Mouse (Mus musculus) MEL (cell line): Measurements from ENCODE around the gene Brsk2. TPM values are rescaled to one million over a fixed set of nuclear protein-coding genes. Genes with fewer than 3 reads are reported as not detected.

Experiments used
- DNase-seq: peaks from one replicate; pipeline ENCODE4 v3.0.0; 2011; ENCODE audit warnings: low read depth, low spot score
- H3K27ac ChIP-seq: 2 replicates; pipeline ENCODE4 v1.5.1; 2012; ENCODE audit warnings: low read depth, mild to moderate bottlenecking, control low read depth, low read length, moderate library complexity; ENCODE audit not compliant: control insufficient read depth
- H3K27me3 ChIP-seq, 2 experiments: fragments of 150-350 bp in 1 of 2; sonication (generic) in 1 of 2; 2 replicates each; pipeline ENCODE4 v1.6.1; 2012; ENCODE audit warnings: low read length in 2 of 2, mild to moderate bottlenecking in 2 of 2, improper control_type of control experiment in 1 of 2, moderate library complexity in 1 of 2; ENCODE audit not compliant: insufficient read depth in 2 of 2, control insufficient read depth in 1 of 2
- H3K36me3 ChIP-seq, 2 experiments: 2 replicates each; pipeline ENCODE4 v1.6.1; 2012 to 2014; ENCODE audit warnings: low read length in 2 of 2, improper control_type of control experiment in 1 of 2, inconsistent platforms in 1 of 2, mild to moderate bottlenecking in 1 of 2; ENCODE audit not compliant: insufficient read depth in 2 of 2, control insufficient read depth in 1 of 2
- H3K4me1 ChIP-seq, 2 experiments: fragments of 150-350 bp in 1 of 2; sonication (generic) in 1 of 2; 2 replicates each; pipeline ENCODE4 v1.6.1; 2012; ENCODE audit warnings: low read length in 2 of 2, improper control_type of control experiment in 1 of 2, mild to moderate bottlenecking in 1 of 2; ENCODE audit not compliant: insufficient read depth in 2 of 2, control insufficient read depth in 1 of 2
- H3K4me3 ChIP-seq, 2 experiments: fragments of 150-350 bp in 1 of 2; sonication (generic) in 1 of 2; 2 replicates each; pipeline ENCODE4 v1.5.1; 2012; ENCODE audit warnings: low read depth in 2 of 2, low read length in 2 of 2, mild to moderate bottlenecking in 2 of 2, moderate library complexity in 2 of 2, control low read depth in 1 of 2, improper control_type of control experiment in 1 of 2; ENCODE audit not compliant: control insufficient read depth in 1 of 2, insufficient read depth in 1 of 2
- H3K79me2 ChIP-seq: 2 replicates; pipeline ENCODE4 v1.6.1; 2012; ENCODE audit warnings: mild to moderate bottlenecking, low read length, moderate library complexity; ENCODE audit not compliant: control insufficient read depth, poor library complexity, insufficient read depth
- H3K9ac ChIP-seq: 2 replicates; pipeline ENCODE4 v1.6.1; 2012; ENCODE audit warnings: low read depth, mild to moderate bottlenecking, control low read depth, low read length, moderate library complexity; ENCODE audit not compliant: control insufficient read depth, poor library complexity, severe bottlenecking
- H3K9me3 ChIP-seq: fragments of 150-350 bp; sonication (generic); replicated peaks from 2 replicates; pipeline ENCODE4 v1.6.1; 2012; ENCODE audit warnings: mild to moderate bottlenecking, low read length, improper control_type of control experiment, moderate library complexity; ENCODE audit not compliant: insufficient read depth
- BHLHE40 ChIP-seq: IDR thresholded peaks from 2 replicates; pipeline ENCODE4 v1.6.1; 2012; ENCODE audit warnings: low read depth, mild to moderate bottlenecking, inconsistent platforms, low read length, improper control_type of control experiment, borderline replicate concordance
- CHD1 ChIP-seq: IDR thresholded peaks from 2 replicates; pipeline ENCODE4 v1.6.1; 2012; ENCODE audit warnings: low read depth, mild to moderate bottlenecking, inconsistent platforms, low read length, improper control_type of control experiment
- E2F4 ChIP-seq: IDR thresholded peaks from 2 replicates; pipeline ENCODE4 v1.6.1; 2011; ENCODE audit warnings: low read depth, low read length, improper control_type of control experiment, borderline replicate concordance
- ELF1 ChIP-seq: IDR thresholded peaks from 2 replicates; pipeline ENCODE4 v1.6.1; 2014; ENCODE audit warnings: low read depth, mild to moderate bottlenecking, inconsistent platforms, low read length, improper control_type of control experiment, moderate library complexity
- EP300 ChIP-seq, 2 experiments: IDR thresholded peaks; 2 replicates each; pipeline ENCODE4 v1.6.1; 2011; ENCODE audit warnings: improper control_type of control experiment in 2 of 2, low read length in 2 of 2, low read depth in 1 of 2, mild to moderate bottlenecking in 1 of 2
- ETS1 ChIP-seq: IDR thresholded peaks from 2 replicates; pipeline ENCODE4 v1.6.1; 2012; ENCODE audit warnings: low read depth, mild to moderate bottlenecking, inconsistent platforms, low read length, improper control_type of control experiment, moderate library complexity
- GABPA ChIP-seq: IDR thresholded peaks from 2 replicates; pipeline ENCODE4 v1.6.1; 2012; ENCODE audit warnings: low read depth, mild to moderate bottlenecking, inconsistent platforms, low read length, improper control_type of control experiment, moderate library complexity
- GATA1 ChIP-seq: IDR thresholded peaks from 2 replicates; pipeline ENCODE4 v1.6.1; 2011; ENCODE audit warnings: low read depth, low read length, improper control_type of control experiment
- HCFC1 ChIP-seq: IDR thresholded peaks from 2 replicates; pipeline ENCODE4 v1.6.1; 2012; ENCODE audit warnings: low read depth, mild to moderate bottlenecking, inconsistent platforms, low read length, improper control_type of control experiment, moderate library complexity
- MAFK ChIP-seq: IDR thresholded peaks from 2 replicates; pipeline ENCODE4 v1.6.1; 2011; ENCODE audit warnings: low read depth, mild to moderate bottlenecking, low read length, improper control_type of control experiment, borderline replicate concordance
- MAX ChIP-seq: IDR thresholded peaks from 2 replicates; pipeline ENCODE4 v1.6.1; 2011; ENCODE audit warnings: low read length, improper control_type of control experiment
- MAZ ChIP-seq: IDR thresholded peaks from 2 replicates; pipeline ENCODE4 v1.6.1; 2012; ENCODE audit warnings: low read depth, mild to moderate bottlenecking, inconsistent platforms, low read length, improper control_type of control experiment
- MEF2A ChIP-seq: IDR thresholded peaks from 2 replicates; pipeline ENCODE4 v1.6.1; 2014; ENCODE audit warnings: low read depth, mild to moderate bottlenecking, inconsistent platforms, low read length, improper control_type of control experiment; ENCODE audit not compliant: poor library complexity, insufficient replicate concordance, severe bottlenecking; ENCODE audit errors: extremely low read depth
- MYB ChIP-seq: IDR thresholded peaks from 2 replicates; pipeline ENCODE4 v1.6.1; 2011; ENCODE audit warnings: mild to moderate bottlenecking, low read depth, low read length, improper control_type of control experiment
- MYC ChIP-seq: IDR thresholded peaks from 2 replicates; pipeline ENCODE4 v1.6.1; 2011; ENCODE audit warnings: low read depth, mild to moderate bottlenecking, low read length, improper control_type of control experiment, moderate library complexity
- NELFE ChIP-seq: IDR thresholded peaks from 2 replicates; pipeline ENCODE4 v1.6.1; 2011; ENCODE audit warnings: low read depth, low read length, improper control_type of control experiment
- NRF1 ChIP-seq: IDR thresholded peaks from 2 replicates; pipeline ENCODE4 v1.6.1; 2014; ENCODE audit warnings: low read depth, mild to moderate bottlenecking, inconsistent platforms, low read length, improper control_type of control experiment, moderate library complexity; ENCODE audit not compliant: poor library complexity, insufficient read depth, severe bottlenecking
- POLR2A ChIP-seq, 2 experiments: IDR thresholded peaks; 2 replicates each; pipeline ENCODE4 v1.6.1; 2011 to 2012; ENCODE audit warnings: low read length in 2 of 2, mild to moderate bottlenecking in 2 of 2, control low read depth in 1 of 2, improper control_type of control experiment in 1 of 2, low read depth in 1 of 2, moderate library complexity in 1 of 2; ENCODE audit not compliant: control insufficient read depth in 1 of 2, insufficient read depth in 1 of 2, poor library complexity in 1 of 2
- POLR2AphosphoS2 ChIP-seq: IDR thresholded peaks from 2 replicates; pipeline ENCODE4 v1.6.1; 2011; ENCODE audit warnings: low read length, improper control_type of control experiment
- POLR2AphosphoS5 ChIP-seq: IDR thresholded peaks from 2 replicates; pipeline ENCODE4 v1.6.1; 2012; ENCODE audit warnings: low read depth, borderline replicate concordance, mild to moderate bottlenecking, inconsistent platforms, low read length, moderate library complexity, mixed read lengths
- RAD21 ChIP-seq: IDR thresholded peaks from 2 replicates; pipeline ENCODE4 v1.6.1; 2011; ENCODE audit warnings: mild to moderate bottlenecking, low read depth, low read length, improper control_type of control experiment
- RCOR1 ChIP-seq: IDR thresholded peaks from 2 replicates; pipeline ENCODE4 v1.6.1; 2012; ENCODE audit warnings: low read depth, mild to moderate bottlenecking, inconsistent platforms, low read length, improper control_type of control experiment
- SIN3A ChIP-seq: IDR thresholded peaks from 2 replicates; pipeline ENCODE4 v1.6.1; 2012; ENCODE audit warnings: low read length, improper control_type of control experiment, inconsistent platforms
- TCF12 ChIP-seq: IDR thresholded peaks from 2 replicates; pipeline ENCODE4 v1.6.1; 2014; ENCODE audit warnings: low read depth, mild to moderate bottlenecking, inconsistent platforms, low read length, improper control_type of control experiment, moderate library complexity
- USF1 ChIP-seq: IDR thresholded peaks from 2 replicates; pipeline ENCODE4 v1.6.1; 2014; ENCODE audit warnings: low read depth, mild to moderate bottlenecking, inconsistent platforms, low read length, improper control_type of control experiment, moderate library complexity
- USF2 ChIP-seq, 2 experiments: IDR thresholded peaks; 2 replicates each; pipeline ENCODE4 v1.6.1; 2011 to 2012; ENCODE audit warnings: improper control_type of control experiment in 2 of 2, low read length in 2 of 2, borderline replicate concordance in 1 of 2, inconsistent platforms in 1 of 2, low read depth in 1 of 2, mild to moderate bottlenecking in 1 of 2; ENCODE audit not compliant: insufficient read depth in 1 of 2
- ZKSCAN1 ChIP-seq: IDR thresholded peaks from 2 replicates; pipeline ENCODE4 v1.6.1; 2012; ENCODE audit warnings: low read depth, mild to moderate bottlenecking, inconsistent platforms, low read length, improper control_type of control experiment, moderate library complexity
- ZMIZ1 ChIP-seq: IDR thresholded peaks from 2 replicates; pipeline ENCODE4 v1.6.1; 2012; ENCODE audit warnings: low read depth, mild to moderate bottlenecking, inconsistent platforms, low read length, improper control_type of control experiment, moderate library complexity
- ZNF384 ChIP-seq: IDR thresholded peaks from 2 replicates; pipeline ENCODE4 v1.6.1; 2012; ENCODE audit warnings: low read depth, mild to moderate bottlenecking, inconsistent platforms, low read length, improper control_type of control experiment
- polyA plus RNA-seq, 2 experiments: library from polyadenylated mRNA; stranded (reverse) in 1 of 2; unstranded in 1 of 2; fragments of >175 nt in 1 of 2; fragments of >200 nt in 1 of 2; gene quantifications; 2 replicates each; pipeline versions ENCODE4 v1.2.1 to v1.2.4; 2012; ENCODE audit warnings: low replicate concordance in 2 of 2, low read depth in 1 of 2; ENCODE audit not compliant: insufficient read length in 2 of 2, insufficient read depth in 1 of 2, missing spikeins in 1 of 2
- total RNA-seq: library from RNA; depleted of rRNA; stranded (reverse); fragments of 300-350 nt; gene quantifications from 2 replicates; pipeline ENCODE4 v1.2.3, GENCODE M21; 2012

Gene Brsk2
- total and polyA plus RNA-seq, 3 experiments, result 0.13 to 0.19 TPM; not detected in 1

- Histone ChIP-seq H3K4me3 (no peak overlapping the region), H3K9me3 (no peaks in the 10 kb centered on the region), H3K27ac (no peak overlapping the region), H3K4me1 (no peaks in the 10 kb centered on the region), H3K36me3 (no peaks in the 10 kb centered on the region), H3K79me2 (no peaks in the 10 kb centered on the region)
- TF ChIP-seq ELF1, result no peak
- TF ChIP-seq RAD21, result no peak
- no peak for TF ChIP-seq NELFE
- TF ChIP-seq MYB, result no peak
- no peak for TF ChIP-seq BHLHE40
- TF ChIP-seq MAFK, result no peak
- no peak for TF ChIP-seq TCF12
- no peak for TF ChIP-seq MAZ
- TF ChIP-seq USF2 (IDR thresholded peaks at IDR 0.05; ENCODE audit: borderline replicate concordance in 1 of 2, insufficient read depth in 1 of 2, low read depth in 1 of 2, low read length in 2 of 2), result no peak
- TF ChIP-seq SIN3A, result no peak
- TF ChIP-seq MEF2A, result no peak
- TF ChIP-seq MYC, result no peak
- no peak for TF ChIP-seq POLR2AphosphoS5
- TF ChIP-seq E2F4, result no peak
- TF ChIP-seq GATA1, result no peak
- TF ChIP-seq GABPA, result no peak
- TF ChIP-seq NRF1, result no peak
- no peak for TF ChIP-seq ETS1
- no peak for TF ChIP-seq HCFC1
- TF ChIP-seq, all 39 proteins: peak for 0
- H3K27me3 ChIP-seq, result peaks cover 1 to 3% of the 10 kb centered on the region in 2 experiments; a peak in 3 of 4 replicates
- no peak for DNase-seq
- H3K9ac ChIP-seq, result no peak overlapping the region
Measured at GRCm38 (mm10) chr7:141934128-141934898, 15.2 kb upstream of the Brsk2 start.

DNA sequence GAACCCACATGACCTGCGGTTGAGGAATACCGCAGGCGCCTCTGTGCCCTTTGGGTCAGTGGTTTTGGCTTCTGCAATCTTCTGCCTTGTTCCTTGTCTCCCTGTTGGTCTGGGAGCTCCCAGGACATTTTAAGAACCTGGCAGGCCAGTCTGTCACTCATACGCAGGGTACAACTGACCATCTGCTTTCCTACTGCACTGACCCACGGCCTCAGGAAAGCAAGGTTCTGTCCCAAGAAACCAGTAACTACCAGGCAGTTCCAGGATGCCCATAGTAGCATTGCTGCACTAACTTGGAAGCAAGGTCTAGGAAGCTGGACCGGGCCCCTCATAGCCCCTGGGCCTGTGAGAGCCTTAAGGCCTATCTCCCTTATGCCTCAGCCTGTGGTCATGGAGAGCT is 14.6 kb upstream of the Brsk2 start:
- H3K79me2 ChIP-seq, result no peaks in the 10 kb centered on the region
- TF ChIP-seq ETS1, result no peak
- TF ChIP-seq EP300 (IDR thresholded peaks at IDR 0.05; ENCODE audit: low read depth in 1 of 2, low read length in 2 of 2), result no peak
- TF ChIP-seq POLR2A (IDR thresholded peaks at IDR 0.05; ENCODE audit: control insufficient read depth in 1 of 2, insufficient read depth in 1 of 2, low read depth in 1 of 2, low read length in 2 of 2, poor library complexity in 1 of 2), result no peak
- no peak for TF ChIP-seq HCFC1
- TF ChIP-seq CHD1, result no peak
- TF ChIP-seq MYB, result no peak
- no peak for TF ChIP-seq POLR2AphosphoS2
- TF ChIP-seq USF1, result no peak
- no peak for TF ChIP-seq SIN3A
- TF ChIP-seq ZNF384, result no peak
- TF ChIP-seq E2F4, result no peak
- no peak for TF ChIP-seq ZMIZ1
- TF ChIP-seq RCOR1, result no peak
- no peak for TF ChIP-seq NRF1
- TF ChIP-seq ZKSCAN1, result no peak
- no peak for TF ChIP-seq MAX
- TF ChIP-seq POLR2AphosphoS5, result no peak
- TF ChIP-seq GABPA, result no peak
- no peak for TF ChIP-seq MYC
- no peaks in the 10 kb centered on the region for H3K4me1 ChIP-seq
- no peaks in the 10 kb centered on the region for H3K9me3 ChIP-seq
- H3K36me3 ChIP-seq, result no peaks in the 10 kb centered on the region
- H3K27me3 ChIP-seq, result peaks cover 1 to 3% of the 10 kb centered on the region in 2 experiments; a peak in 2 of 4 replicates
- no peak overlapping the region for H3K4me3 ChIP-seq
- DNase-seq, result no peak
- H3K27ac ChIP-seq, result no peak overlapping the region
- no peak overlapping the region for H3K9ac ChIP-seq
